Mouse (Mus musculus): Measurements from ENCODE around the gene Efna3. TPM values are rescaled to one million over a fixed set of nuclear protein-coding genes. Genes with fewer than 3 reads are reported as not detected.

The Efna3 gene
- polyA plus RNA-seq, 1 experiment from 2014 or later: 7.1 TPM

Other genes with a start within 250 kb of the Efna3 start
- gene Rusc1, start 229.7 kb downstream of the Efna3 start, polyA plus RNA-seq (2015; fragmentation: Nextera tagmentation; extraction: Ambion mirVana): 19.7 and 19.8 TPM in 2 replicates
- gene Gm43738, start 221.9 kb downstream of the Efna3 start, polyA plus RNA-seq (2015; fragmentation: Nextera tagmentation; extraction: Ambion mirVana): not detected in 2 replicates
- gene Fdps, start 221.0 kb downstream of the Efna3 start, polyA plus RNA-seq (2015; fragmentation: Nextera tagmentation; extraction: Ambion mirVana): 132 and 137 TPM in 2 replicates
- 0.18 and 1.3 TPM in 2 replicates for gene Pklr, start 186.8 kb downstream of the Efna3 start, polyA plus RNA-seq (2015; fragmentation: Nextera tagmentation; extraction: Ambion mirVana)
- 1.1 and 1.6 TPM in 2 replicates for gene Hcn3, start 162.8 kb downstream of the Efna3 start, polyA plus RNA-seq (2015; fragmentation: Nextera tagmentation; extraction: Ambion mirVana)
- gene Clk2, start 158.2 kb downstream of the Efna3 start, polyA plus RNA-seq (2015; fragmentation: Nextera tagmentation; extraction: Ambion mirVana): 22.7 and 25.1 TPM in 2 replicates
- gene Scamp3, start 145.5 kb downstream of the Efna3 start, polyA plus RNA-seq (2015; fragmentation: Nextera tagmentation; extraction: Ambion mirVana): 109 and 115 TPM in 2 replicates
- 19.4 and 22.2 TPM in 2 replicates for gene Fam189b, start 139.8 kb downstream of the Efna3 start, polyA plus RNA-seq (2015; fragmentation: Nextera tagmentation; extraction: Ambion mirVana)
- gene Gba, start 120.0 kb downstream of the Efna3 start, polyA plus RNA-seq (2015; fragmentation: Nextera tagmentation; extraction: Ambion mirVana): 46.4 and 47.1 TPM in 2 replicates
- 57.7 and 65.4 TPM in 2 replicates for gene Thbs3, start 107.8 kb downstream of the Efna3 start, polyA plus RNA-seq (2015; fragmentation: Nextera tagmentation; extraction: Ambion mirVana)
- 174 and 188 TPM in 2 replicates for gene Mtx1, start 95.9 kb downstream of the Efna3 start, polyA plus RNA-seq (2015; fragmentation: Nextera tagmentation; extraction: Ambion mirVana)
- gene Muc1, start 93.9 kb downstream of the Efna3 start, polyA plus RNA-seq (2015; fragmentation: Nextera tagmentation; extraction: Ambion mirVana): 151 and 162 TPM in 2 replicates
- gene Krtcap2, start 77.0 kb downstream of the Efna3 start, polyA plus RNA-seq (2015; fragmentation: Nextera tagmentation; extraction: Ambion mirVana): 304 and 314 TPM in 2 replicates
- gene Trim46, start 76.7 kb downstream of the Efna3 start, polyA plus RNA-seq (2015; fragmentation: Nextera tagmentation; extraction: Ambion mirVana): 7.2 and 7.7 TPM in 2 replicates
- 135 and 138 TPM in 2 replicates for gene Dpm3, start 63.6 kb downstream of the Efna3 start, polyA plus RNA-seq (2015; fragmentation: Nextera tagmentation; extraction: Ambion mirVana)
- 65.7 and 66.7 TPM in 2 replicates for gene Slc50a1, start 52.4 kb downstream of the Efna3 start, polyA plus RNA-seq (2015; fragmentation: Nextera tagmentation; extraction: Ambion mirVana)
- gene Efna1, start 41.8 kb downstream of the Efna3 start, polyA plus RNA-seq (2015; fragmentation: Nextera tagmentation; extraction: Ambion mirVana): 97.2 and 104 TPM in 2 replicates
- gene Efna4, start 15.1 kb upstream of the Efna3 start, polyA plus RNA-seq (2015; fragmentation: Nextera tagmentation; extraction: Ambion mirVana): 19.8 and 24.7 TPM in 2 replicates
- 75.1 and 76.0 TPM in 2 replicates for gene Adam15, start 27.0 kb upstream of the Efna3 start, polyA plus RNA-seq (2015; fragmentation: Nextera tagmentation; extraction: Ambion mirVana)
- gene Dcst2, start 39.0 kb upstream of the Efna3 start, polyA plus RNA-seq (2015; fragmentation: Nextera tagmentation; extraction: Ambion mirVana): 0.06 TPM in 1 of 2 replicates, not detected in the other
- 0.13 and 0.53 TPM in 2 replicates for gene Dcst1, start 42.3 kb upstream of the Efna3 start, polyA plus RNA-seq (2015; fragmentation: Nextera tagmentation; extraction: Ambion mirVana)
- 4.8 and 5.9 TPM in 2 replicates for gene Zbtb7b, start 71.8 kb upstream of the Efna3 start, polyA plus RNA-seq (2015; fragmentation: Nextera tagmentation; extraction: Ambion mirVana)
- 0.21 TPM in 1 of 2 replicates, not detected in the other for gene Lenep, start 79.8 kb upstream of the Efna3 start, polyA plus RNA-seq (2015; fragmentation: Nextera tagmentation; extraction: Ambion mirVana)
- gene Flad1, start 88.9 kb upstream of the Efna3 start, polyA plus RNA-seq (2015; fragmentation: Nextera tagmentation; extraction: Ambion mirVana): 24.0 and 26.9 TPM in 2 replicates
- 490 and 518 TPM in 2 replicates for gene Cks1b, start 95.4 kb upstream of the Efna3 start, polyA plus RNA-seq (2015; fragmentation: Nextera tagmentation; extraction: Ambion mirVana)
- gene Shc1, start 95.5 kb upstream of the Efna3 start, polyA plus RNA-seq (2015; fragmentation: Nextera tagmentation; extraction: Ambion mirVana): 110 and 114 TPM in 2 replicates
- 31.5 and 33.3 TPM in 2 replicates for gene Pygo2, start 107.2 kb upstream of the Efna3 start, polyA plus RNA-seq (2015; fragmentation: Nextera tagmentation; extraction: Ambion mirVana)
- 35.8 and 38.3 TPM in 2 replicates for gene Pbxip1, start 113.7 kb upstream of the Efna3 start, polyA plus RNA-seq (2015; fragmentation: Nextera tagmentation; extraction: Ambion mirVana)
- 44.4 and 50.0 TPM in 2 replicates for gene Pmvk, start 131.6 kb upstream of the Efna3 start, polyA plus RNA-seq (2015; fragmentation: Nextera tagmentation; extraction: Ambion mirVana)
- gene Kcnn3, start 197.2 kb upstream of the Efna3 start, polyA plus RNA-seq (2015; fragmentation: Nextera tagmentation; extraction: Ambion mirVana): 0.68 and 1.1 TPM in 2 replicates

Measured in lung, embryonic 16.5 days (tissue).